Mouse (Mus musculus) heart, postnatal 0 days (tissue): ENCODE measurements at regions not wholly inside any gene's neighbourhood (a gene's known extent, or its start where the extent isn't known, plus 50 kb on each side); places are given as distances from the start of the nearest gene placed in this dataset.

ENCODE experiments used
- CTCF ChIP-seq: IDR thresholded peaks from 2 replicates; pipeline ENCODE4 v1.5.1; 2016; ENCODE audit warnings: antibody characterized with exemption, control low read depth, low read depth
- EP300 ChIP-seq: IDR thresholded peaks from 2 replicates; pipeline ENCODE4 v1.6.1; 2016; ENCODE audit warnings: antibody characterized with exemption, low read depth

DNA sequence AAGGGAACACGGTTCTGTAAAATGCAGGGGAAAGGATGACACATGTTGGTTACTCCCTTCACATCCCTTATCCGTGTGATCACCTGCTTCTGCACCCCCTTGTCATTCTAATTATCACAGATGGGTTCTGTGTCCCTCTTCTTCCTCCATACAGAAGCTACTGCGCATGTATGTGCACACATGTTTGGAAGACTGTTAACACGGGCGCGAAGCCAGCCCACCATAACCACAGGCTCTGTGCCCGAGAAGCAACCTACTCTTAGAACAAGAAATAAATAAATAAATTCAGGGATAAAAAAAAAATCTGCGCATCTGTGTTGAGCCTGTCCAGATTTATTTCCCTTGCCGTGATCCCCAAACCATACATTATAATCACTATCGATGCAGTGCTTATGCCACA lies 275.6 kb upstream of the 3110018I06Rik start:
- TF ChIP-seq EP300 = no peak
- TF ChIP-seq CTCF = no peak
